Mouse (Mus musculus) 416B (cell line): Measurements from ENCODE around the gene Scn10a.

Source experiments
- DNase-seq: peaks from one replicate; pipeline ENCODE4 v3.0.0; 2011; ENCODE audit warnings: low read depth

Gene Scn10a

GRCm38 (mm10) chr9:119634216-119634843, 84.8 kb downstream of the Scn10a start:
- no peak for DNase-seq

- DNase-seq, result no peak
Observed at GRCm38 (mm10) chr9:119633475-119633874, 85.6 kb downstream of the Scn10a start.

- no peak for DNase-seq
Observed at GRCm38 (mm10) chr9:119632801-119633200, 86.3 kb downstream of the Scn10a start.

GRCm38 (mm10) chr9:119631899-119632533, 87.1 kb downstream of the Scn10a start:
- DNase-seq, result peak; percentile 3

GRCm38 (mm10) chr9:119631393-119631898, 87.7 kb downstream of the Scn10a start:
- no peak for DNase-seq

- DNase-seq, result no peak
Observed at GRCm38 (mm10) chr9:119628690-119629268, 90.3 kb downstream of the Scn10a start.

- no peak for DNase-seq
Observed at GRCm38 (mm10) chr9:119627227-119627626, 91.9 kb downstream of the Scn10a start.

- no peak for DNase-seq
Observed at GRCm38 (mm10) chr9:119624151-119624550, 95.0 kb downstream of the Scn10a start.

GRCm38 (mm10) chr9:119614798-119615197, 104.3 kb downstream of the Scn10a start:
- DNase-seq, result no peak

GRCm38 (mm10) chr9:119610563-119611166, 108.5 kb downstream of the Scn10a start:
- DNase-seq, result peak; percentile 28

GRCm38 (mm10) chr9:119606906-119607305, 112.2 kb downstream of the Scn10a start:
- DNase-seq, result no peak

GRCm38 (mm10) chr9:119604607-119605006, 114.5 kb downstream of the Scn10a start:
- DNase-seq, result no peak

- DNase-seq, result no peak
Observed at GRCm38 (mm10) chr9:119598501-119598900, 120.6 kb downstream of the Scn10a start.

GRCm38 (mm10) chr9:119597332-119597731, 121.8 kb downstream of the Scn10a start:
- peak; percentile 20 for DNase-seq

- DNase-seq, result no peak
Observed at GRCm38 (mm10) chr9:119589592-119589991, 129.5 kb downstream of the Scn10a start.

GRCm38 (mm10) chr9:119588763-119589449, 130.2 kb downstream of the Scn10a start:
- no peak for DNase-seq

GRCm38 (mm10) chr9:119580668-119581067, 138.5 kb downstream of the Scn10a start:
- peak; percentile 55 for DNase-seq

- DNase-seq, result no peak
Observed at GRCm38 (mm10) chr9:119580187-119580586, 138.9 kb downstream of the Scn10a start.

- no peak for DNase-seq
Observed at GRCm38 (mm10) chr9:119578636-119579438, 140.3 kb downstream of the Scn10a start, which contains the start of gene Scn5a. Gene Scn5a (minus strand): TSS chr9:119579016.

- DNase-seq, result no peak
Observed at GRCm38 (mm10) chr9:119578311-119578635, 140.8 kb downstream of the Scn10a start.

- no peak for DNase-seq
Observed at GRCm38 (mm10) chr9:119576977-119577376, 142.1 kb downstream of the Scn10a start.
